Mouse (Mus musculus) E14TG2a.4 (cell line): ENCODE measurements around the gene Prm2.

Experiments used
- CTCF ChIP-seq: conservative IDR thresholded peaks from 2 replicates; pipeline ENCODE4 v1.5.1; 2014; ENCODE audit warnings: low read length
- NANOG ChIP-seq: IDR thresholded peaks from 2 replicates; pipeline ENCODE4 v1.6.1; 2014; ENCODE audit warnings: borderline replicate concordance, low read length, mixed read lengths
- POU5F1 ChIP-seq: IDR thresholded peaks from 2 replicates; pipeline ENCODE4 v1.6.1; 2014; ENCODE audit warnings: low read length, borderline replicate concordance

DNA sequence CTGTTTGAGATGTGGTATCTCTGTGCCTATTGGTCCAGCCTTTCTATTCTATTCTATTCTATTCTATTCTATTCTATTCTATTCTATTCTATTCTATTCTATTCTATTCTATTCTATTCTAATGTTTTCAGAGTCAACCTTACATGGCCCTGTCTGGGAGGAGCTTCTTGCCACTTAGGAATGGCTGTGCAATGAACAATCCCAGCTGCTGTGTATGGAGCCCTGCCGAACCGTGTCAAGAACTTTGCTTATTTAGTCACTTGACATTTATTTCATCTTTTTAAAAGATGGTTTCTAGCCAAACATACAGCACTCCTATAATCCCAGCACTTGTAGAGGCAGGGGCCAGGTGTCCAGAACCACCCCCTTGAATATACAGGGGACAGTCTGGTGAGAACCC, 31.6 kb downstream of the Prm2 start:
- TF ChIP-seq CTCF (no peak), POU5F1 (no peak), NANOG (no peak)
